Mouse (Mus musculus) liver, embryonic 14.5 days (tissue): Measurements from ENCODE around the gene Aldh6a1.

Source experiments
- CTCF ChIP-seq: IDR thresholded peaks from 2 replicates; pipeline ENCODE4 v1.5.1; 2016; ENCODE audit warnings: antibody characterized with exemption, low read depth, control low read depth
- EP300 ChIP-seq: IDR thresholded peaks from 2 replicates; pipeline ENCODE4 v1.6.1; 2016; ENCODE audit warnings: antibody characterized with exemption, low read depth

DNA sequence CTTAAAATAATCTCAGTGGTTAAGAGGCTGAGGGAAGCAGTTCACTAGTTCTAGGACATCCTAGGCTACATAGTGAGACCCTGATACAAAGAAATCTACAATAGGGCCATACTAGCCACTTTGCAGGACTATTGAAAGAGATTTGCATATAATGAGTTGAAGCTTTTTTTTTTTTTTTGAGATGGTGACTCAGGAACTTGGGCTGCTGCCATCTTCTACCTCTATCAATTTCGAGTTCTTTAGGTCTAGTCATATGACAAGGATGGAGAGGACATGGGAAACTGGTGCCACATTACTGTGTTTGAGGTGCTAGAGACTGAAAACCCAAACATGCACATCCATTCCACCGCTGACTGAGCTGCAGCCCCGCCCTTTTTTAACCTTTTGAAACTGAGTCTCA, 26.8 kb downstream of the Aldh6a1 start:
- no peak for TF ChIP-seq CTCF
- no peak for TF ChIP-seq EP300
